Mouse (Mus musculus): ENCODE data around the gene Gm28729.

GRCm38 (mm10) chr9:96493212-96493611, 31.9 kb downstream of the Gm28729 start:
- no peak for TF ChIP-seq CTCF (IDR thresholded peaks at IDR 0.05; ENCODE audit: borderline replicate concordance, extremely low read depth, insufficient read depth, insufficient read length)
- no peak for TF ChIP-seq POLR2A (IDR thresholded peaks at IDR 0.05; ENCODE audit: borderline replicate concordance, extremely low read depth, insufficient read depth, insufficient read length, poor library complexity, severe bottlenecking)
